Mouse (Mus musculus) common myeloid progenitor, adult 5-6 weeks (primary cell): Measurements from ENCODE around the gene Elob. TPM values are rescaled to one million over a fixed set of nuclear protein-coding genes. Genes with fewer than 3 reads are reported as not detected.
A peak's percentile ranks its signal among the peaks of the same experiment; 100 is the strongest.

Experiments
- ATAC-seq: replicated peaks from 2 replicates; pipeline ENCODE4 v1.8.0; 2016; ENCODE audit warnings: low read depth, mild to moderate bottlenecking, moderate TSS enrichment, inconsistent platforms; ENCODE audit not compliant: poor library complexity, severe bottlenecking
- total RNA-seq: library from RNA; stranded (forward); fragments of 200-1000, 187-1606 nt; gene quantifications from 2 replicates; pipeline ENCODE4 v1.2.3, GENCODE M21; 2017

Gene Elob
- total RNA-seq, 1 experiment from 2014 or later, result 130 TPM

GRCm38 (mm10) chr17:23828271-23829001, 500 bp downstream of the Elob start:
- ATAC-seq, result peak; percentile 39

- no peak for ATAC-seq
Measured at GRCm38 (mm10) chr17:23825591-23825990, 3.3 kb downstream of the Elob start.

GRCm38 (mm10) chr17:23823614-23824013, 5.3 kb downstream of the Elob start:
- ATAC-seq, result no peak

- ATAC-seq, result no peak
Measured at GRCm38 (mm10) chr17:23823018-23823417, 5.9 kb downstream of the Elob start.

GRCm38 (mm10) chr17:23822094-23822493, 6.8 kb downstream of the Elob start:
- ATAC-seq, result no peak

- no peak for ATAC-seq
Measured at GRCm38 (mm10) chr17:23820731-23821130, 8.2 kb downstream of the Elob start.

- no peak for ATAC-seq
Measured at GRCm38 (mm10) chr17:23819235-23819634, 9.7 kb downstream of the Elob start.

- no peak for ATAC-seq
Measured at GRCm38 (mm10) chr17:23818579-23818978, 10.4 kb downstream of the Elob start.

- ATAC-seq, result no peak
Measured at GRCm38 (mm10) chr17:23815641-23816040, 13.3 kb downstream of the Elob start.

- no peak for ATAC-seq
Measured at GRCm38 (mm10) chr17:23807918-23808317, 21.0 kb downstream of the Elob start.

- no peak for ATAC-seq
Measured at GRCm38 (mm10) chr17:23806867-23807266, 22.1 kb downstream of the Elob start.

- ATAC-seq, result no peak
Measured at GRCm38 (mm10) chr17:23804426-23805085, 24.4 kb downstream of the Elob start.

GRCm38 (mm10) chr17:23803366-23804041, 25.4 kb downstream of the Elob start:
- peak; percentile 9; the same call in 1 of the 2 replicates for ATAC-seq

GRCm38 (mm10) chr17:23802746-23803365, 26.1 kb downstream of the Elob start:
- peak; percentile 95 for ATAC-seq

GRCm38 (mm10) chr17:23801627-23802026, 27.3 kb downstream of the Elob start:
- no peak for ATAC-seq

GRCm38 (mm10) chr17:23797316-23797715, 31.6 kb downstream of the Elob start:
- peak; percentile 62 for ATAC-seq

- ATAC-seq, result no peak
Measured at GRCm38 (mm10) chr17:23795323-23795722, 33.6 kb downstream of the Elob start.

- peak; percentile 3; the same call in 1 of the 2 replicates for ATAC-seq
Measured at GRCm38 (mm10) chr17:23791079-23791357, 37.9 kb downstream of the Elob start.

GRCm38 (mm10) chr17:23790269-23791078, 38.5 kb downstream of the Elob start, which contains the start of gene Srrm2:
TSS of gene Srrm2 (plus strand) at chr17:23790532.
- ATAC-seq, result peak; percentile 72

- no peak for ATAC-seq
Measured at GRCm38 (mm10) chr17:23789749-23790268, 39.1 kb downstream of the Elob start.
